Mouse (Mus musculus) bone marrow, adult 2 months (tissue): ENCODE results near the gene Slc30a2. TPM values are rescaled to one million over a fixed set of nuclear protein-coding genes. Genes with fewer than 3 reads are reported as not detected.
"Not testable (repeated sequence)": the region's sequence is repeated elsewhere in the genome, so short reads cannot be mapped to it uniquely, and the experiment has no call there.

ENCODE experiments used
- H3K27ac ChIP-seq: fragments of 200-500 bp; 2 replicates; pipeline ENCODE4 v1.5.1; 2012; ENCODE audit warnings: low read depth, mild to moderate bottlenecking, control low read depth, inconsistent platforms, low read length; ENCODE audit not compliant: control insufficient read depth, poor library complexity, insufficient read depth
- H3K4me1 ChIP-seq: fragments of 200-500 bp; 2 replicates; pipeline ENCODE4 v1.6.1; 2011; ENCODE audit warnings: low read length; ENCODE audit not compliant: control insufficient read depth, insufficient read depth
- H3K4me3 ChIP-seq: fragments of 200-500 bp; replicated peaks from 2 replicates; pipeline ENCODE3; 2011; ENCODE audit warnings: mild to moderate bottlenecking, low read depth, low read length, control low read depth; ENCODE audit not compliant: control insufficient read depth
- CTCF ChIP-seq: fragments of 200-500 bp; IDR thresholded peaks from 2 replicates; pipeline ENCODE4 v1.5.1; 2011; ENCODE audit warnings: low read length, control low read depth; ENCODE audit not compliant: control insufficient read depth, insufficient read depth
- POLR2A ChIP-seq: fragments of 200-500 bp; IDR thresholded peaks from 2 replicates; pipeline ENCODE4 v1.6.1; 2011; ENCODE audit warnings: low read depth, mild to moderate bottlenecking, control low read depth, low read length, borderline replicate concordance; ENCODE audit not compliant: control insufficient read depth
- WGBS: fragments of 180-500 bp; shearing (Covaris S2); methylation state at CpG from one replicate; pipeline ENCODE4 v1.1.7; 2018; 5-methylcytosine and 5-hydroxymethylcytosine counted together
- polyA plus RNA-seq: library from polyadenylated mRNA; stranded (reverse); fragments of >200 nt; gene quantifications from 2 replicates; pipeline ENCODE4 v1.2.4, GENCODE M21; 2011; ENCODE audit warnings: low replicate concordance; ENCODE audit not compliant: missing spikeins, insufficient read depth, insufficient read length

Gene Slc30a2
- polyA plus RNA-seq, 1 experiment, result 4.0 TPM

DNA sequence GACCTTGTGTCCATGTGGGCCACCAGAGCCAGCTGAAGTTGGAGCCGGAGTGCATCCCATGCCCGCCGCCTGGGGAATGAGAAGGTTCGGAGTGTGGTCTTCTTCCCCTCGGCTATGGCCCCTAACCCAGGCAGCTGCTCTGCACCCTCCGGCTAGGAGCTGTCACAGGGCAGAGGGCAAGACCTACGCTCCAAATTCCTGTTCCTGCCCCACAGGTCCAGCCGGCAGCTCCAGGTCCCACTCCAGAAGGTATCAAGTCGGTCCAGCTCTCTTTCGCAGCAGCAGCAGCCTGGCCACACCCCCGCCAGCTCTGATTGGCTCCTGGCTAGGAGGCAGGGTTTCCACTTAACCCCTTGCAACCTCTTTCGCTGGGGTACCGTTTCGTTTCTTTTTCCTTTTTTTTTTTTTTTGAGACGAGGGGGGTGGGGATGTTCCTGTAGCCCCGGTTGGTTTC lies 29.3 kb downstream of the Slc30a2 start:
- peaks cover 4% of the 10 kb centered on the region for H3K4me1 ChIP-seq
- TF ChIP-seq CTCF (no peak), POLR2A (no peak)
- H3K4me3 ChIP-seq, result peak overlapping the region; percentile 56
- WGBS, result 1% methylated on average over 16 of the region's 16 CpGs
- H3K27ac ChIP-seq, result no peak overlapping the region

DNA sequence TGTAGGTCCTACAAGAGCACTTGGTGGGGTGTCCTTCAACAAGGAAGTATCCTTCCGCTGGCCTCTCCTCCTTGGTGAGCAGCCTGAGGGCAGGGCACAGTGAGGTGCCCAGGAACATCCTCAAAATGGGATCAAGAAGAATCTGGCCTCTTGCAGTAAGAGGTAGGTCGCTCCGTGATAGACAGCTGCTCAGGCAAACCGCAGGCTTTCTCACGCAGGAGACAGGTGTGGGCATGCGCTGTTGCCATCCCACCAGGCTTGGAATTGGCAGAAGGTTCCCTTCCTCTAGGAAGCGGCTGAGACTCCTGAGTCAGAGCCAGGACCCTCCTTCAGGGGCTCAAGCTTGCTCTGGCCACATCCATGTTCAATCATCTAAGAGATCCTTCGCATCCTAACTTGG lies 30.3 kb downstream of the Slc30a2 start:
- TF ChIP-seq POLR2A, result no peak
- WGBS, result 82% methylated on average over 8 of the region's 8 CpGs
- no peak overlapping the region for H3K27ac ChIP-seq
- H3K4me1 ChIP-seq, result peaks cover 4% of the 10 kb centered on the region
- H3K4me3 ChIP-seq, result no peak overlapping the region

GRCm38 (mm10) chr4:134374306-134374705 lies 31.3 kb downstream of the Slc30a2 start:
- H3K4me1 ChIP-seq, result peaks cover 4% of the 10 kb centered on the region
- TF ChIP-seq CTCF (no peak), POLR2A (no peak)
- H3K4me3 ChIP-seq, result no peak overlapping the region
- H3K27ac ChIP-seq, result no peak overlapping the region
- 25% methylated on average over 1 of the region's 1 CpGs for WGBS

DNA sequence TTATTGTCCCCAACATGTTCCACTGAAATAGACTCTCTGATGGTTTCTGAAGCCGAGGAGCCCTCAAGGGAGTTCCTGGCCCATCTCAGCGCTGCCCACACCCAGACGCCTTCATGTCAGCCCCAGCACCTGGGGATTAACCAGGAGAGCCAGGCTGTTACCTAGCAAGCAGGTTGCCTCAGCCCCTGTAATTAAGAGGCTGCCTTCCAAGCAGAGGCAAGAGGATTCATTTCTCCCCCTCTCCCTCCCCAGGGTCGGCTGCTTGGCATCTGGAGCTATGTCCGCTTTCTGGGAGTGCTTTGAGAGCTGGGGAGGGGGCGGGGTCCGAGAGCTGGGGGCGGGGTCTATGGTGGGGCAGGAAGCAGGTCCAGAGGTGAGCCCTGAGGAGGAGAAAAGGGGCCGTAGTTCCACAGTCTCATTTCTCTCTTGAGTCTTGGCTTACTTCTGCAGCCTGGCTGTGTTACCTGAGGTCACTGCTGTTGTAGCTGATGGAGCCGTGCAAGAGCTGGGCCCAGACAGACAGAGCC lies 35.2 kb downstream of the Slc30a2 start:
- TF ChIP-seq POLR2A (no peak), CTCF (no peak)
- no peak overlapping the region for H3K27ac ChIP-seq
- no peak overlapping the region for H3K4me3 ChIP-seq
- 64% methylated on average over 10 of the region's 10 CpGs for WGBS
- H3K4me1 ChIP-seq, result no peaks in the 10 kb centered on the region

DNA sequence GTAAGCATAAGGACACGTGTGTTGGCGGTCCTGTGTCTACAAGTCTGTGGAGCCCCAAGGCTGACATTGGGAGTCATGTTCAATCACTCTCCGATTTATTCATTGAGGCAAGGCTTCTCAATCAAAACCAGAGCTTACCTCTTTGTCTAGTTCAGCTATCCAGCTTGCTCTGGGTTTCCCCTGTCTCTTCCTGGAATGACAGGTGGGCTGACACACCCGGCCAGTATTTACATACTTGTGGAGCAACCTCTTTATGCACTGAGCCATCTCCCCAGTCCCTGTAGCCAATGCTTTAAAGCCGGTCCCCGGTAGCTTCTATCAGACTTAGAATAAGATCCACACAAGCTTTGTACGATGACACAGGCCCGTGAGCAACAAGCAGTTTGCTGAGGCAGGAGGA lies 36.5 kb downstream of the Slc30a2 start:
- H3K27ac ChIP-seq, result no peak overlapping the region
- no peak overlapping the region for H3K4me3 ChIP-seq
- H3K4me1 ChIP-seq, result no peaks in the 10 kb centered on the region
- no peak for TF ChIP-seq POLR2A
- no peak for TF ChIP-seq CTCF
- 83% methylated on average over 8 of the region's 8 CpGs for WGBS

DNA sequence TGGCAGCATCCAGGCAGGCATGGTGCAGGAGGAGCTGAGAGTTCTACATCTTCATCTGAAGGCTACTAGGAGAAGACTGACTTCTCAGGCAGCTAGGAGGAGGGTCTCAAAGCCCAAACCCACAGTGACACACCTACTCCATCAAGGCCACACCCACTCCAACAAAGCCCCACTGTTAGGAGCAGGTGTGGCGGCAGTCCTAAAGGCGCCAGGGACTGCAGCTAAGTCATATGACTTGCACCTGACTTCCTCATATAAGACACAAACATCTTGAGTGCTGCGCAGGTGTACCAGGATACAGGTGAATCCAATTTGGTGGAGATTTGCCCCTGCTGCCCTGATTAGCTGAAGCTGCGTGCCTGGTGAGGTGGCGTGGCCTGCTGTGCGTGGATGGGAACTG lies 40.8 kb downstream of the Slc30a2 start, which contains the start of gene Extl1:
Gene Extl1, minus strand, starts transcription at position 101 of the 400 bp plus-strand sequence.
- not testable (repeated sequence) for H3K4me3 ChIP-seq, H3K27ac ChIP-seq, H3K4me1 ChIP-seq
- WGBS, result 92% methylated on average over 2 of the region's 6 CpGs

DNA sequence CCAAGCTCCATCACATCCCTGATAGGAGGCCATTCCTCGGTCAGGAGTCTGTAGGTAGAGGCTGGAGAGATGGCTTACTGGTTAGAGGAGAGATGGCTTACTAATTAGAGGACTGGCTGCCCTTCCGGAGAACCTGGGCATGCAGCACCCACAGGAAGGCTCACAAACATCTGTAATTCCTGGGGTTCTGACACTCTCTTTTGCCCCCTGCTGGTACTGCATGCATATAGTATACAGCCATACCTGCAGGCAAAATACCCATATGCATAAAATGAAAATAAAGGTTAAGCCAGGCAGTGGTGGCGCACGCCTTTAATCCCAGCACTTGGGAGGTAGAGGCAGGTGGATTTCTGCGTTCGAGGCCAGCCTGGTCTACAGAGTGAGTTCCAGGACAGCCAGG lies 44.3 kb downstream of the Slc30a2 start:
- no peak for TF ChIP-seq CTCF
- no peak for TF ChIP-seq POLR2A
- Histone ChIP-seq H3K27ac (no peak overlapping the region), H3K4me3 (no peak overlapping the region), H3K4me1 (no peaks in the 10 kb centered on the region)
- 52% methylated on average over 6 of the region's 6 CpGs for WGBS

GRCm38 (mm10) chr4:134388397-134388796 lies 45.4 kb downstream of the Slc30a2 start:
- H3K27ac ChIP-seq, result no peak overlapping the region
- H3K4me3 ChIP-seq, result no peak overlapping the region
- TF ChIP-seq POLR2A, result no peak
- TF ChIP-seq CTCF, result peak; percentile 85
- H3K4me1 ChIP-seq, result no peaks in the 10 kb centered on the region
- WGBS, result 6% methylated on average over 5 of the region's 5 CpGs

- Histone ChIP-seq H3K27ac (no peak overlapping the region), H3K4me3 (no peak overlapping the region), H3K4me1 (no peaks in the 10 kb centered on the region; the same call in 1 of the 2 replicates)
- TF ChIP-seq POLR2A, result no peak
- no peak for TF ChIP-seq CTCF
- 90% methylated on average over 1 of the region's 1 CpGs for WGBS
These were observed 48.7 kb downstream of the Slc30a2 start for GRCm38 (mm10) chr4:134391636-134392035.
